Mouse (Mus musculus) lung, postnatal 0 days (tissue): ENCODE data around the gene Tpx2. TPM values are rescaled to one million over a fixed set of nuclear protein-coding genes. Genes with fewer than 3 reads are reported as not detected.

Experiments
- ATAC-seq: fragments of 200-750 bp; cut with Nextera tagmentation; 2 replicates; pipeline ENCODE4 v1.8.0; 2017; ENCODE audit warnings: moderate library complexity
- DNase-seq: peaks from one replicate; pipeline ENCODE4 v3.0.0-alpha.2; 2016; ENCODE audit warnings: low spot score
- H3K27ac ChIP-seq: fragments of 300-500 bp; sonication (generic); 2 replicates; pipeline ENCODE4 v1.5.1; 2014; ENCODE audit warnings: antibody characterized with exemption, mild to moderate bottlenecking, low read length, mixed read lengths
- H3K27me3 ChIP-seq: fragments of 300-500 bp; sonication (generic); replicated peaks from 2 replicates; pipeline ENCODE4 v1.6.1; 2014; ENCODE audit warnings: low read length, mixed read lengths; ENCODE audit not compliant: insufficient read depth
- H3K36me3 ChIP-seq: fragments of 300-500 bp; sonication (generic); 2 replicates; pipeline ENCODE4 v1.6.1; 2014; ENCODE audit warnings: low read length, mixed read lengths; ENCODE audit not compliant: insufficient read depth
- H3K4me1 ChIP-seq: fragments of 300-500 bp; sonication (generic); 2 replicates; pipeline ENCODE4 v1.6.1; 2014; ENCODE audit warnings: antibody characterized with exemption, low read depth, low read length, mixed read lengths; ENCODE audit not compliant: insufficient read depth
- H3K4me2 ChIP-seq: fragments of 300-500 bp; sonication (generic); replicated peaks from 2 replicates; pipeline ENCODE4 v1.6.1; 2014; ENCODE audit warnings: low read depth, mild to moderate bottlenecking, low read length, moderate library complexity, mixed read lengths
- H3K4me3 ChIP-seq: fragments of 300-500 bp; sonication (generic); 2 replicates; pipeline ENCODE4 v1.5.1; 2014; ENCODE audit warnings: low read depth, low read length
- H3K9ac ChIP-seq: fragments of 300-500 bp; sonication (generic); replicated peaks from 2 replicates; pipeline ENCODE4 v1.6.1; 2014; ENCODE audit warnings: low read depth, mild to moderate bottlenecking
- H3K9me3 ChIP-seq: fragments of 300-500 bp; sonication (generic); 2 replicates; pipeline ENCODE4 v1.6.1; 2016; ENCODE audit warnings: low read length, mixed read lengths
- CTCF ChIP-seq: IDR thresholded peaks from 2 replicates; pipeline ENCODE4 v1.5.1; 2016; ENCODE audit warnings: antibody characterized with exemption, mild to moderate bottlenecking
- EP300 ChIP-seq: IDR thresholded peaks from 2 replicates; pipeline ENCODE4 v1.6.1; 2016; ENCODE audit warnings: antibody characterized with exemption, mild to moderate bottlenecking, control low read depth
- WGBS: fragments of 180-500 bp; shearing (Covaris S2); extraction: QIAGEN DNeasy Blood & Tissue Kit; methylation state at CpG from one replicate; pipeline ENCODE4 v1.1.7; 2014; 5-methylcytosine and 5-hydroxymethylcytosine counted together
- polyA plus RNA-seq: library from polyadenylated mRNA; unstranded; fragments of >200 nt; fragmentation: Nextera tagmentation; extraction: Ambion mirVana; gene quantifications from 2 replicates; pipeline ENCODE4 v1.2.1, GENCODE M21; 2015

Tpx2 gene
- 3.1 and 5.7 TPM in 2 replicates for polyA plus RNA-seq

GRCm38 (mm10) chr2:152847815-152848302 is at the start of gene Tpx2:
Tpx2 (plus strand) TSS chr2:152847964.
- DNase-seq (peak; percentile 99), ATAC-seq (peak; percentile 99)
- Histone ChIP-seq H3K27ac (0 out of 2 replicates have a peak within 1 kb of the TSS, but pooled peaks have one; percentile 9), H3K4me1 (no peaks in the 10 kb centered on the region), H3K36me3 (no peaks in the 10 kb centered on the region), H3K9ac (peak within 1 kb of the TSS; percentile 51; the same call in 1 of the 2 replicates), H3K4me2 (peak within 1 kb of the TSS; percentile 84), H3K27me3 (no peaks in the 10 kb centered on the region), H3K4me3 (peak within 1 kb of the TSS; percentile 80), H3K9me3 (no peaks in the 10 kb centered on the region)
- TF ChIP-seq EP300 (no peak), CTCF (peak; percentile 58)
- WGBS: under 1% methylated on average over 34 of the region's 34 CpGs

- no peaks in the 10 kb centered on the region for H3K9me3 ChIP-seq
- peaks cover 9% of the 10 kb centered on the region for H3K4me1 ChIP-seq
- H3K36me3 ChIP-seq: no peaks in the 10 kb centered on the region
- no peak overlapping the region for H3K4me3 ChIP-seq
- no peak for DNase-seq
- 63% methylated on average over 7 of the region's 7 CpGs for WGBS
- ATAC-seq: no peak
- no peak overlapping the region for H3K4me2 ChIP-seq
- H3K27me3 ChIP-seq: no peaks in the 10 kb centered on the region
- H3K27ac ChIP-seq: no peak overlapping the region
- TF ChIP-seq EP300: no peak
- no peak for TF ChIP-seq CTCF
- H3K9ac ChIP-seq: no peak overlapping the region
Measured at GRCm38 (mm10) chr2:152799954-152800761, 47.6 kb upstream of the Tpx2 start.

- no peak for DNase-seq
- no peak overlapping the region for H3K27ac ChIP-seq
- no peak overlapping the region for H3K9ac ChIP-seq
- H3K4me3 ChIP-seq: no peak overlapping the region
- 0 out of 2 replicates have a peak, but pooled peaks have one; percentile 9 for TF ChIP-seq CTCF
- no peak for TF ChIP-seq EP300
- H3K9me3 ChIP-seq: no peaks in the 10 kb centered on the region
- H3K36me3 ChIP-seq: no peaks in the 10 kb centered on the region
- no peak for ATAC-seq
- peaks cover 15% of the 10 kb centered on the region for H3K4me1 ChIP-seq
- H3K4me2 ChIP-seq: no peak overlapping the region
- no peaks in the 10 kb centered on the region for H3K27me3 ChIP-seq
Measured at GRCm38 (mm10) chr2:152800762-152801113, 47.0 kb upstream of the Tpx2 start.

- no peak overlapping the region for H3K4me3 ChIP-seq
- no peak for ATAC-seq
- DNase-seq: no peak
- H3K9ac ChIP-seq: no peak overlapping the region
- no peak overlapping the region for H3K27ac ChIP-seq
- 86% methylated on average over 10 of the region's 10 CpGs for WGBS
- no peaks in the 10 kb centered on the region for H3K27me3 ChIP-seq
- peaks cover 27% of the 10 kb centered on the region for H3K4me1 ChIP-seq
- H3K4me2 ChIP-seq: no peak overlapping the region
- no peaks in the 10 kb centered on the region for H3K36me3 ChIP-seq
- no peaks in the 10 kb centered on the region for H3K9me3 ChIP-seq
- TF ChIP-seq CTCF: no peak
- TF ChIP-seq EP300: no peak
Measured at GRCm38 (mm10) chr2:152802303-152802702, 45.5 kb upstream of the Tpx2 start.

- no peak overlapping the region for H3K4me2 ChIP-seq
- ATAC-seq (no peak), DNase-seq (no peak)
- no peaks in the 10 kb centered on the region for H3K27me3 ChIP-seq
- H3K27ac ChIP-seq: no peak overlapping the region
- WGBS: 91% methylated on average over 5 of the region's 5 CpGs
- TF ChIP-seq EP300: no peak
- no peak for TF ChIP-seq CTCF
- H3K9me3 ChIP-seq: no peaks in the 10 kb centered on the region
- peaks cover 27% of the 10 kb centered on the region for H3K4me1 ChIP-seq
- H3K36me3 ChIP-seq: no peaks in the 10 kb centered on the region
- no peak overlapping the region for H3K4me3 ChIP-seq
- H3K9ac ChIP-seq: no peak overlapping the region
Measured at GRCm38 (mm10) chr2:152803081-152803480, 44.7 kb upstream of the Tpx2 start.

- no peaks in the 10 kb centered on the region for H3K27me3 ChIP-seq
- H3K9me3 ChIP-seq: no peaks in the 10 kb centered on the region
- TF ChIP-seq CTCF (no peak), EP300 (no peak)
- no peak overlapping the region for H3K4me3 ChIP-seq
- ATAC-seq: peak; percentile 84
- H3K4me2 ChIP-seq: peak overlapping the region; percentile 19; the same call in 1 of the 2 replicates
- H3K9ac ChIP-seq: no peak overlapping the region
- H3K27ac ChIP-seq: peak overlapping the region; percentile 82
- peak; percentile 85 for DNase-seq
- no peaks in the 10 kb centered on the region; the same call in 1 of the 2 replicates for H3K36me3 ChIP-seq
- WGBS: 11% methylated on average over 6 of the region's 6 CpGs
- H3K4me1 ChIP-seq: peaks cover 27% of the 10 kb centered on the region
Measured at GRCm38 (mm10) chr2:152804408-152805110, 43.2 kb upstream of the Tpx2 start.
